Mouse (Mus musculus) midbrain, postnatal 0 days (tissue): ENCODE results near the gene Ms4a5. TPM values are rescaled to one million over a fixed set of nuclear protein-coding genes. Genes with fewer than 3 reads are reported as not detected.
"Not testable (repeated sequence)": the region's sequence is repeated elsewhere in the genome, so short reads cannot be mapped to it uniquely, and the experiment has no call there.

Experiments
- ATAC-seq: fragments of 200-750 bp; cut with Nextera tagmentation; 2 replicates; pipeline ENCODE4 v1.8.0; 2017; ENCODE audit warnings: moderate number of reproducible peaks, mild to moderate bottlenecking, moderate TSS enrichment, moderate library complexity; ENCODE audit not compliant: low FRiP score
- DNase-seq: peaks from one replicate; pipeline ENCODE4 v3.0.0-alpha.2; 2015; ENCODE audit warnings: low spot score
- H3K27ac ChIP-seq: fragments of 300-500 bp; sonication (generic); 2 replicates; pipeline ENCODE4 v1.5.1; 2014; ENCODE audit warnings: low read depth, mild to moderate bottlenecking, low read length, mixed read lengths
- H3K27me3 ChIP-seq: fragments of 300-500 bp; sonication (generic); 2 replicates; pipeline ENCODE4 v1.6.1; 2014; ENCODE audit warnings: low read length, control low read depth, mixed read lengths; ENCODE audit not compliant: insufficient read depth
- H3K36me3 ChIP-seq: fragments of 300-500 bp; sonication (generic); 2 replicates; pipeline ENCODE4 v1.6.1; 2014; ENCODE audit warnings: low read length, control low read depth, mixed read lengths; ENCODE audit not compliant: insufficient read depth
- H3K4me1 ChIP-seq: fragments of 300-500 bp; sonication (generic); 2 replicates; pipeline ENCODE4 v1.6.1; 2014; ENCODE audit warnings: mild to moderate bottlenecking, control low read depth, antibody characterized with exemption, low read length, mixed read lengths; ENCODE audit not compliant: insufficient read depth
- H3K4me2 ChIP-seq: fragments of 300-500 bp; sonication (generic); 2 replicates; pipeline ENCODE4 v1.6.1; 2014; ENCODE audit warnings: low read depth, mild to moderate bottlenecking, low read length, mixed read lengths; ENCODE audit not compliant: poor library complexity, severe bottlenecking
- H3K4me3 ChIP-seq: fragments of 300-500 bp; sonication (generic); 2 replicates; pipeline ENCODE4 v1.5.1; 2014; ENCODE audit warnings: low read depth, mild to moderate bottlenecking, low read length, moderate library complexity
- H3K9ac ChIP-seq: fragments of 300-500 bp; sonication (generic); replicated peaks from 2 replicates; pipeline ENCODE4 v1.6.1; 2014; ENCODE audit warnings: mild to moderate bottlenecking, low read length, moderate library complexity, mixed read lengths; ENCODE audit not compliant: poor library complexity, severe bottlenecking
- H3K9me3 ChIP-seq: fragments of 300-500 bp; sonication (generic); 2 replicates; pipeline ENCODE4 v1.6.1; 2016; ENCODE audit warnings: low read length, control low read depth
- CTCF ChIP-seq: IDR thresholded peaks from 2 replicates; pipeline ENCODE4 v1.5.1; 2016; ENCODE audit warnings: antibody characterized with exemption, mild to moderate bottlenecking
- WGBS: fragments of 180-500 bp; shearing (Covaris S2); extraction: QIAGEN DNeasy Blood & Tissue Kit; methylation state at CpG from one replicate; pipeline ENCODE4 v1.1.7; 2014; 5-methylcytosine and 5-hydroxymethylcytosine counted together
- polyA plus RNA-seq: library from polyadenylated mRNA; unstranded; fragments of >200 nt; fragmentation: Nextera tagmentation; extraction: Ambion mirVana; gene quantifications from 2 replicates; pipeline ENCODE4 v1.2.1, GENCODE M21; 2015
- total RNA-seq: library from RNA; depleted of rRNA; stranded (reverse); fragments of >200 nt; gene quantifications from 2 replicates; pipeline ENCODE4 v1.2.3, GENCODE M21; 2014

The Ms4a5 gene
- total and polyA plus RNA-seq, 2 experiments from 2014 or later, result not detected

GRCm38 (mm10) chr19:11266052-11266845 is 17.4 kb downstream of the Ms4a5 start, which contains the start of gene Ms4a1:
Gene Ms4a1 (minus strand): TSS chr19:11266241.
- DNase-seq, result no peak
- WGBS, result 90% methylated on average over 8 of the region's 8 CpGs

GRCm38 (mm10) chr19:11264602-11265185 is 19.0 kb downstream of the Ms4a5 start:
- no peak for DNase-seq
- Histone ChIP-seq H3K4me2 (no peak overlapping the region), H3K9ac (no peak overlapping the region), H3K27ac (no peak overlapping the region), H3K4me1 (no peaks in the 10 kb centered on the region), H3K36me3 (no peaks in the 10 kb centered on the region), H3K27me3 (no peaks in the 10 kb centered on the region), H3K9me3 (no peaks in the 10 kb centered on the region), H3K4me3 (no peak overlapping the region)
- ATAC-seq, result no peak
- no peak for TF ChIP-seq CTCF
- 85% methylated on average over 9 of the region's 9 CpGs for WGBS

More at GRCm38 (mm10) chr19:11266052-11266845, 17.4 kb downstream of the Ms4a5 start, which contains the start of gene Ms4a1:
- H3K36me3 ChIP-seq, result no peaks in the 10 kb centered on the region
- no peaks in the 10 kb centered on the region for H3K4me1 ChIP-seq
- ATAC-seq, result no peak
- H3K9me3 ChIP-seq, result no peaks in the 10 kb centered on the region
- H3K9ac ChIP-seq, result no peak within 1 kb of the TSS
- TF ChIP-seq CTCF, result no peak
- no peak within 1 kb of the TSS for H3K4me3 ChIP-seq
- H3K4me2 ChIP-seq, result no peak within 1 kb of the TSS
- H3K27me3 ChIP-seq, result no peaks in the 10 kb centered on the region
- no peak within 1 kb of the TSS for H3K27ac ChIP-seq

DNA sequence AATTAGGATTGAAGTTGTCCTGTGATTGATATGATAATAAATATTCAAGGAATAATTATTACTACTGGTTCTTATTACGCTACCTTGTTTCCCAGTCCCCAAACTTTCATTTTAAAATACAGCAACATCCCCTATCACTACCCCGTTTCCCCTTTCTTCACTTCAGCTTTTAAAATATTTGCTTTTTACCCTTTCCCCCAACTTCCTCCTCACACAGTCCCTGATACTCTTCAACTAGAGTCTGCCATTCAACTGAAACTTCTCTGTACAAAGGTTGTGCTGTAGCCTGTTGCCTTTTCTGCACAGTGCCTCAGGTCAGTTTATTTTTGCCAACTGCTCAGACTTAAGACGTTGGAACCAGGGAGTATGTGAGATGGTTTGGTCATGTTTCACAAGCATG is 20.1 kb downstream of the Ms4a5 start:
- Histone ChIP-seq H3K4me2 (no peak overlapping the region), H3K9me3 (no peaks in the 10 kb centered on the region), H3K36me3 (no peaks in the 10 kb centered on the region), H3K27me3 (no peaks in the 10 kb centered on the region), H3K4me1 (no peaks in the 10 kb centered on the region), H3K9ac (no peak overlapping the region), H3K27ac (no peak overlapping the region), H3K4me3 (no peak overlapping the region)
- TF ChIP-seq CTCF, result no peak
- 90% methylated on average over 3 of the region's 3 CpGs for WGBS
- DNase-seq, result no peak
- ATAC-seq, result no peak

GRCm38 (mm10) chr19:11262932-11263331 is 20.7 kb downstream of the Ms4a5 start:
- H3K4me3 ChIP-seq, H3K4me1 ChIP-seq, H3K4me2 ChIP-seq, H3K9me3 ChIP-seq, H3K36me3 ChIP-seq, H3K27me3 ChIP-seq, H3K27ac ChIP-seq, H3K9ac ChIP-seq, ATAC-seq, DNase-seq: not testable (repeated sequence)
- 83% methylated on average over 4 of the region's 4 CpGs for WGBS

- no peak for TF ChIP-seq CTCF
- Histone ChIP-seq H3K9ac (no peak overlapping the region), H3K27ac (no peak overlapping the region), H3K4me1 (no peaks in the 10 kb centered on the region), H3K4me2 (no peak overlapping the region), H3K36me3 (no peaks in the 10 kb centered on the region), H3K9me3 (no peaks in the 10 kb centered on the region), H3K27me3 (no peaks in the 10 kb centered on the region), H3K4me3 (no peak overlapping the region)
- WGBS, result 95% methylated on average over 2 of the region's 2 CpGs
- DNase-seq (no peak), ATAC-seq (no peak)
These were observed 22.2 kb downstream of the Ms4a5 start for GRCm38 (mm10) chr19:11261522-11261921.

DNA sequence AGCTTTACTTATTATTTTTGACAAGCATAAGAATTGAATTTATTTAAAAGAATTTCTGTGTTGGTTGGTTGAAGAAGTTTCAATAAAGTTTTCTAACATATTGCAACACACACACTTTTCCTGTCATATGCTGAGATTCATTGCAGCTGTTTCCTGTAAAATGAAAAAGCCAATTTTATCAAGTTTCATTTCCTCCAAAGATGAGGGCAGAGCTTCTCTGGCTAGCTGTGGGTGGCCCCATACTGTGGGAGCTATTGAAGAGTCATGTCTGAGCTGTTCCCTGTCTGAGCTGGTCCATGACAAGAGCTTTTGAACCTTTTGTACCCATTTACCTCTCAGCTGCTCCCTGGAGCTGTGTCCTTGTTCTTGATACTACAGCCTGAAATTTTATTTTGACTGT is 39.4 kb downstream of the Ms4a5 start:
- Histone ChIP-seq H3K9me3 (no peaks in the 10 kb centered on the region), H3K4me2 (no peak overlapping the region), H3K27me3 (no peaks in the 10 kb centered on the region), H3K36me3 (no peaks in the 10 kb centered on the region), H3K4me1 (no peaks in the 10 kb centered on the region), H3K4me3 (no peak overlapping the region), H3K27ac (no peak overlapping the region), H3K9ac (no peak overlapping the region)
- ATAC-seq (no peak), DNase-seq (no peak)
- TF ChIP-seq CTCF, result no peak
